Mouse (Mus musculus): ENCODE measurements around the gene Tk2. TPM values are rescaled to one million over a fixed set of nuclear protein-coding genes. Genes with fewer than 3 reads are reported as not detected.
A peak's percentile ranks its signal among the peaks of the same experiment; 100 is the strongest.

Gene Tk2
- polyA plus RNA-seq, 1 experiment from 2014 or later, result 19.6 TPM

DNA sequence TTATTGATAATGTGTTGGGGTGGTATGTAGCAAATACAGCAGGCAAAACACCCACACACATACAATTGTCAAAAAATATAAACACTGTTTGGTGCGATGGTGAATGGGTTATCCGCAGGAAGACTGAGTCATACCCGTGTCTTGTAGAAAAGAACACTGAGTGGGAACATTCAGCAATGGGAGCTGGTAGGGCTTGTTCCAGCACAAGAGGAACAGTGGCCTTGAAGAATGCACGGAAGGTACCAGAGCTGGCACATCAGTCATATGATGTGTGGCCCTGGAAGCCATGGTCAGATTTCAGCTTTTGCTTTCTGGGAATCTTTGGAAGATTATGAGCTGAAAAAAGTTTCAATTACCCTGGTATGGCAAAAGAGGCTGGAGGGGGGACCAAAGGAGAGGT lies 61.5 kb downstream of the Tk2 start:
- Histone ChIP-seq H3K4me1 (replicated peaks; ENCODE audit: insufficient read depth, low read length) (0 out of 2 replicates have a peak, but pooled peaks cover 3% of the 10 kb centered on the region), H3K36me3 (ENCODE audit: insufficient read depth, low read length) (no peaks in the 10 kb centered on the region), H3K27me3 (ENCODE audit: insufficient read depth, low read length) (no peaks in the 10 kb centered on the region), H3K4me3 (replicated peaks; ENCODE audit: low read depth, low read length) (no peak overlapping the region), H3K9me3 (replicated peaks; ENCODE audit: low read length) (no peaks in the 10 kb centered on the region), H3K27ac (no peak overlapping the region), H3K9ac (ENCODE audit: low read depth, low read length) (no peak overlapping the region), H3K4me2 (ENCODE audit: low read length) (no peak overlapping the region)
- TF ChIP-seq CTCF (IDR thresholded peaks at IDR 0.05; ENCODE audit: low read depth), result no peak
- no peak for ATAC-seq (replicated peaks; ENCODE audit: low FRiP score, low read depth)
- no peak for DNase-seq (ENCODE audit: low spot score)
- WGBS, result 84% methylated on average over 4 of the region's 4 CpGs

DNA sequence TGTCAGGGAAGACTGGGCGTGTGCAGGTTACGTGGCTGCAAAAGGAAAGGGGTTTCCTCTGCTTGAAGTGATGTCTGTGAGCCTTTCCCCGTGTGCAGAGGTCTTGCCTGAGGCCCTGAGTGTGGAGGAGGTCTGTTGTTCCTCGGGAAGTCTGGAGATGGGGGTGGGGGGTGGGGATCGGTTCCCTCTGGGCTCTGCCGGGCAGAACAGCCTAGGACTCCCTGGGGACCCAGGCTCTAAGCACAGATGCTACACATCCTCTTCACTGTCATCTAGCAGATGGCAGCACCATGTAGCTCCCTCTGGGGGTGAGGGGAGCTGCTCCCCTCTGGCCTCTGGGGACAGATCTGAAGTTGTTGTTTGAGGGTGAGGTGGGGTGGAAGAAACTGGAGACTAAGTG lies 63.5 kb downstream of the Tk2 start:
- ATAC-seq (replicated peaks; ENCODE audit: low FRiP score, low read depth) (peak; percentile 37; the same call in 1 of the 2 replicates), DNase-seq (ENCODE audit: low spot score) (no peak)
- H3K27me3 ChIP-seq (ENCODE audit: insufficient read depth, low read length), result no peaks in the 10 kb centered on the region
- no peak overlapping the region for H3K4me2 ChIP-seq (ENCODE audit: low read length)
- no peaks in the 10 kb centered on the region for H3K4me1 ChIP-seq (replicated peaks; ENCODE audit: insufficient read depth, low read length)
- no peak overlapping the region for H3K27ac ChIP-seq
- no peak overlapping the region for H3K4me3 ChIP-seq (replicated peaks; ENCODE audit: low read depth, low read length)
- 14% methylated on average over 6 of the region's 6 CpGs for WGBS
- H3K9me3 ChIP-seq (replicated peaks; ENCODE audit: low read length), result no peaks in the 10 kb centered on the region
- H3K36me3 ChIP-seq (ENCODE audit: insufficient read depth, low read length), result no peaks in the 10 kb centered on the region
- no peak overlapping the region for H3K9ac ChIP-seq (ENCODE audit: low read depth, low read length)
- TF ChIP-seq CTCF (IDR thresholded peaks at IDR 0.05; ENCODE audit: low read depth), result no peak

DNA sequence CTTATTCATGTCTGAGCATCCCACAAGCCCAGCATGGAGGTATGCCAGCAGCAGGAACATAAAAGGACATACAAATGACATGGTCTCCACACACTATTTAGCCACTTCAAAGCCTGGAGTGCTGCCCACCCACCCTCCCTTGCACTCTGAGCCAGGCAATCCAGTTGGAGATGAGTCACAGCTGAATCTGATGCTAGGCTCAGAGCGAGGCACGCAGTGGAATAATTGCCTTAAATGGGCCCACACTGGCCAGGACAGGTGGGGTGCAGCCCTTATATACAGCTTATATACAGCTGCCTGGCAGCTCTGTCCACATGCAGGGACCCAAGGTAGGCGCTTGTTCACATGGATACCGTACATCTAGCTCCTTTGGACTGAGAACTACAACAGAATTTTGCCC lies 71.3 kb downstream of the Tk2 start:
- WGBS, result 63% methylated on average over 4 of the region's 4 CpGs
- DNase-seq (ENCODE audit: low spot score) (no peak), ATAC-seq (replicated peaks; ENCODE audit: low FRiP score, low read depth) (no peak)
- no peak overlapping the region for H3K4me2 ChIP-seq (ENCODE audit: low read length)
- no peaks in the 10 kb centered on the region for H3K4me1 ChIP-seq (replicated peaks; ENCODE audit: insufficient read depth, low read length)
- TF ChIP-seq CTCF (IDR thresholded peaks at IDR 0.05; ENCODE audit: low read depth), result no peak
- H3K27ac ChIP-seq, result no peak overlapping the region
- no peak overlapping the region for H3K9ac ChIP-seq (ENCODE audit: low read depth, low read length)
- H3K36me3 ChIP-seq (ENCODE audit: insufficient read depth, low read length), result no peaks in the 10 kb centered on the region
- H3K9me3 ChIP-seq (replicated peaks; ENCODE audit: low read length), result no peaks in the 10 kb centered on the region
- no peak overlapping the region for H3K4me3 ChIP-seq (replicated peaks; ENCODE audit: low read depth, low read length)
- H3K27me3 ChIP-seq (ENCODE audit: insufficient read depth, low read length), result peaks cover 2% of the 10 kb centered on the region; the same call in 1 of the 2 replicates

Other genes starting within 250 kb of the Tk2 start
- 33.4 and 35.9 TPM in 2 replicates for gene Cdh5, start 146.9 kb downstream of the Tk2 start, polyA plus RNA-seq (2015; fragmentation: Nextera tagmentation; extraction: Ambion mirVana)
- gene Bean1, start 78.1 kb downstream of the Tk2 start, polyA plus RNA-seq (2015; fragmentation: Nextera tagmentation; extraction: Ambion mirVana), result 2.1 TPM in 2 replicates
- gene Cklf, start 2.3 kb upstream of the Tk2 start, polyA plus RNA-seq (2015; fragmentation: Nextera tagmentation; extraction: Ambion mirVana), result 33.4 and 37.2 TPM in 2 replicates
- gene Cmtm2a, start 44.6 kb upstream of the Tk2 start, polyA plus RNA-seq (2015; fragmentation: Nextera tagmentation; extraction: Ambion mirVana), result not detected in 2 replicates
- not detected in 2 replicates for gene Gm45711, start 61.5 kb upstream of the Tk2 start, polyA plus RNA-seq (2015; fragmentation: Nextera tagmentation; extraction: Ambion mirVana)
- not detected in 2 replicates for gene Cmtm1, start 61.6 kb upstream of the Tk2 start, polyA plus RNA-seq (2015; fragmentation: Nextera tagmentation; extraction: Ambion mirVana)
- gene Gm11020, start 73.0 kb upstream of the Tk2 start, polyA plus RNA-seq (2015; fragmentation: Nextera tagmentation; extraction: Ambion mirVana), result not detected in 2 replicates
- not detected in 2 replicates for gene Cmtm2b, start 73.7 kb upstream of the Tk2 start, polyA plus RNA-seq (2015; fragmentation: Nextera tagmentation; extraction: Ambion mirVana)
- 125 and 132 TPM in 2 replicates for gene Cmtm3, start 90.9 kb upstream of the Tk2 start, polyA plus RNA-seq (2015; fragmentation: Nextera tagmentation; extraction: Ambion mirVana)
- gene Cmtm4, start 147.2 kb upstream of the Tk2 start, polyA plus RNA-seq (2015; fragmentation: Nextera tagmentation; extraction: Ambion mirVana), result 4.5 and 4.7 TPM in 2 replicates
- 34.4 and 37.5 TPM in 2 replicates for gene Dync1li2, start 194.5 kb upstream of the Tk2 start, polyA plus RNA-seq (2015; fragmentation: Nextera tagmentation; extraction: Ambion mirVana)